Mouse (Mus musculus): ENCODE measurements around the gene Hmces. TPM values are rescaled to one million over a fixed set of nuclear protein-coding genes. Genes with fewer than 3 reads are reported as not detected.

Gene Hmces
- polyA plus RNA-seq, 1 experiment: 14.9 TPM

- peak within 1 kb of the TSS; percentile 93 for H3K27ac ChIP-seq (ENCODE audit: control insufficient read depth, insufficient read depth, low read depth, low read length)
- peaks cover 15% of the 10 kb centered on the region for H3K4me1 ChIP-seq (ENCODE audit: control insufficient read depth, insufficient read depth, low read length)
- TF ChIP-seq POLR2A (IDR thresholded peaks at IDR 0.05; ENCODE audit: control insufficient read depth, low read depth, low read length) (peak; percentile 78), CTCF (IDR thresholded peaks at IDR 0.05; ENCODE audit: control insufficient read depth, insufficient read depth, insufficient replicate concordance, low read depth, low read length) (peak; percentile 16; the same call in 1 of the 2 replicates)
- peaks cover 1% of the 10 kb centered on the region; the same call in 1 of the 2 replicates for H3K36me3 ChIP-seq (ENCODE audit: control insufficient read depth, insufficient read depth, low read length)
- no peaks in the 10 kb centered on the region for H3K27me3 ChIP-seq (ENCODE audit: control insufficient read depth, insufficient read depth, low read length)
- peak within 1 kb of the TSS; percentile 87 for H3K4me3 ChIP-seq (ENCODE audit: control insufficient read depth, low read depth, low read length)
Measured at GRCm38 (mm10) chr6:87981547-87982256, 68.0 kb downstream of the Hmces start, which contains the start of gene H1fx. TSS of gene H1fx (minus strand) at chr6:87981637.

DNA sequence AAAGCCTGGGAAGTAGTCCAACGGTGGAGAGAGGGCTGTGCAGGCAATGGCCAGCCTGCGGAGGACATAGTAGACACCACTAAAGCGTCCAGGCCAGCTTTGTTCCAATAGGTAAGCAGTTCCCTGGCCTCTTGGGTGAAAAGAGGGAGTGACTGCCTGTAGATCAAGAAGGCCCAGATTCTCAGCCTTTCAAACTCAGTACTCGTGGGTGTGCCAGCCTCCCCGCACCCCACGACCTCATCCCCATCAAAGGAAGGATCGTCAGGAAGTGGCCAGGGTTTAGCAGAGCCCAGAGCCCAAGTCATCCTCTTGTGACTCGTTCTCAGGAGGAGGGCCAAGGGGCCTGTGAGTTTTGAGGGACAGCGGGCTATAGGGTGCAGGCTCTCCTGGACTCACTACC is 68.8 kb downstream of the Hmces start:
- H3K36me3 ChIP-seq (ENCODE audit: control insufficient read depth, insufficient read depth, low read length): peaks cover 1% of the 10 kb centered on the region; the same call in 1 of the 2 replicates
- H3K27me3 ChIP-seq (ENCODE audit: control insufficient read depth, insufficient read depth, low read length): no peaks in the 10 kb centered on the region
- TF ChIP-seq POLR2A (IDR thresholded peaks at IDR 0.05; ENCODE audit: control insufficient read depth, low read depth, low read length): no peak
- no peak for TF ChIP-seq CTCF (IDR thresholded peaks at IDR 0.05; ENCODE audit: control insufficient read depth, insufficient read depth, insufficient replicate concordance, low read depth, low read length)
- peaks cover 15% of the 10 kb centered on the region for H3K4me1 ChIP-seq (ENCODE audit: control insufficient read depth, insufficient read depth, low read length)
- peak overlapping the region; percentile 83 for H3K4me3 ChIP-seq (ENCODE audit: control insufficient read depth, low read depth, low read length)
- H3K27ac ChIP-seq (ENCODE audit: control insufficient read depth, insufficient read depth, low read depth, low read length): peak overlapping the region; percentile 73

Other genes with a start within 250 kb of the Hmces start
- 3.3 and 3.8 TPM in 2 replicates for gene Aplf, start 241.7 kb upstream of the Hmces start, polyA plus RNA-seq (2012; rRNA removed)
- gene Efcc1, start 183.1 kb upstream of the Hmces start, polyA plus RNA-seq (2012; rRNA removed): 0.68 and 0.85 TPM in 2 replicates
- gene Gp9, start 135.9 kb upstream of the Hmces start, polyA plus RNA-seq (2012; rRNA removed): 0.17 TPM in 1 of 2 replicates, not detected in the other
- gene Rab43, start 101.8 kb upstream of the Hmces start, polyA plus RNA-seq (2012; rRNA removed): 19.5 and 20.0 TPM in 2 replicates
- 0.52 and 0.95 TPM in 2 replicates for gene Gm45140, start 78.1 kb upstream of the Hmces start, polyA plus RNA-seq (2012; rRNA removed)
- 6.4 and 6.7 TPM in 2 replicates for gene Isy1, start 75.1 kb upstream of the Hmces start, polyA plus RNA-seq (2012; rRNA removed)
- 111 and 130 TPM in 2 replicates for gene Cnbp, start 62.8 kb upstream of the Hmces start, polyA plus RNA-seq (2012; rRNA removed)
- 19.3 and 21.5 TPM in 2 replicates for gene Copg1, start 26.1 kb upstream of the Hmces start, polyA plus RNA-seq (2012; rRNA removed)
- gene H1fx, start 67.7 kb downstream of the Hmces start, polyA plus RNA-seq (2012; rRNA removed): 68.7 and 101 TPM in 2 replicates
- gene Rab7, start 131.3 kb downstream of the Hmces start, polyA plus RNA-seq (2012; rRNA removed): 51.5 and 52.1 TPM in 2 replicates
- gene Rpn1, start 170.5 kb downstream of the Hmces start, polyA plus RNA-seq (2012; rRNA removed): 215 and 230 TPM in 2 replicates

Data from testis, adult 2 months (tissue).